Mouse (Mus musculus) adrenal gland, adult 2 months (tissue): Measurements from ENCODE around the gene Chchd5. TPM values are rescaled to one million over a fixed set of nuclear protein-coding genes. Genes with fewer than 3 reads are reported as not detected.
A peak's percentile ranks its signal among the peaks of the same experiment; 100 is the strongest.

Experiments
- DNase-seq: peaks from one replicate; pipeline ENCODE4 v3.0.0; 2021
- polyA plus RNA-seq: library from polyadenylated mRNA; depleted of rRNA; stranded (reverse); fragments of >200 nt; gene quantifications from 2 replicates; pipeline ENCODE4 v1.2.3, GENCODE M21; 2012; rRNA removed
- total RNA-seq, 2 experiments: library from RNA; stranded (reverse); gene quantifications; 2 replicates each; pipeline ENCODE4 v1.2.3; 2021

Chchd5 gene
- total and polyA plus RNA-seq, 3 experiments: 22.5 to 107 (median 27.3) TPM

GRCm38 (mm10) chr2:129151111-129151510 is 21.6 kb downstream of the Chchd5 start:
- DNase-seq: no peak

DNA sequence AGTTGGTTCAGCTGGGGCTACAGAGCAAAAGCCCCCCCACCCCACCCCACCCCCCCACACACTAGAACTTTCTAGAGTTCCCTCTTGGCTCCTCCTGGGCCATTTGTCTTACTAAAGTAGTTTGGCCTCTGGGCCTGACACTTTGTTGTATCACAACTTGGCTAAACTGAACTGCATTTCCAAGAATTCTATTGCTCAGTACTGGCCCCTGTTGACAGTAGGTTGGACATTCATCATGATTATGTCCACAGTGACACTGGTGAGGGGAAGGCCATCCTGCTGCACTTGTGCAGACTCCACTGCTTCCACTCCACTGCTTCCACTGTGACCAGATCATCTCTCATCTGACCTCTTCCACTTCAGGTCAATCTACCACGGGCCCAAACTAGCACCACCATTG is 23.3 kb downstream of the Chchd5 start:
- DNase-seq: peak; percentile 52

- no peak for DNase-seq
These were observed 35.3 kb downstream of the Chchd5 start for GRCm38 (mm10) chr2:129164815-129165214.

- no peak for DNase-seq
These were observed 37.3 kb downstream of the Chchd5 start for GRCm38 (mm10) chr2:129166466-129167463.

DNA sequence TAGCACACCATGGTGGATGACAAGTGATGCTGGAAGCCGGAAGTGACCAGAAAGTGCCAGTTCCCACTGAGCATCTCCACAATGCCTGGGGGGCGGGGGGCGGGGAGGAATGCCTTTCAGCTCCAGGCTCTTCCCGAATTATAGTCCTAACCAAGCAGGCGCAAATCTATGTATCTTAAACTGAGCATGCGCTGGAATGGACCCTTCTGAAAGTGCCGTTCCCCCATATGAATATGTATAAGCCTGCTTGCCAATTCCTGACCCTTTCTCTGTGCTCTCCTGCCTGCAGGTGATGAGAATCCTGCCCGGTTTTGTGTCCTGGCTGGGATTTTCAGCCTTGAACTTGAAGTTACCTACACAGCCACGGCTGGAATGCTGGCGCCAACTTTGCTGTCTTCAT is 43.9 kb downstream of the Chchd5 start:
- no peak for DNase-seq

DNA sequence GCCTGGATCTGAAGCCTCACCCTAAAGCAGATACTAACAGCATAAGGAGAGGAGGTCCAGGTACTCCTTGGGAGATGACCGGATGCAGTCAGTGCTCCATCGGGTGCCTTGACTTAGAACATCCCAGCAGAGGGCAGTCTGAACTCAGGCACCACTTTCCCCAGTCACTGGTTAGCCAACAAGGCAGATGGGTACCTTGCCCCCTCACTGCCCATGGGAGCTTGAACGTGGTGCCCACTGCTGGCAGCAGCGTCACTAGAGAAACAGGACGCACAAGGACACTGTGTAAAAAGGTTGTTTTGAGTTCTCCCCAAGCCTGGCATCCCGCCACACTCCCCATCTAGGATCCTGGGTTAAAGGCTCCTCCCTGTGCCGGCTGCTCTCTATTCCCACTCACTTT is 45.0 kb downstream of the Chchd5 start:
- DNase-seq: peak; percentile 44

DNA sequence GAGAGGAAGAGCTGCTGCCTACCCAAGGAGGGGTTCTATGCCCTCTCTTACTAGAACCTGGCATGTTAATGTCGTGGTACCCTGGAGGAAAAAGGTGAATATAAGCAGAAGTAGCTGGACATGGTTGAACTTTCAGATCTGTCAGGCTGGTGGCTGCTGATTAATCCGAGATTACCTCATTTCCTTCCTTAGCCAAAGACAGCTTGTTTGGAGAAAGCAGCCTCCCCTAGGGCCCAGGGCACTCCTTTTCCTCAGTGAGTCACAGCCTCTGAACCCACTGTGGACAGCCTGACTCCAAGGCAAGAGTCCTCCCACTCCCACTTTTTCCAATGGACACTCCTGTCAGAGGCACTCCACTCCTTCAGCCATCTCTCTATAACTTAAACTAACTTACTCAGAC is 46.1 kb downstream of the Chchd5 start:
- DNase-seq: peak; percentile 30

DNA sequence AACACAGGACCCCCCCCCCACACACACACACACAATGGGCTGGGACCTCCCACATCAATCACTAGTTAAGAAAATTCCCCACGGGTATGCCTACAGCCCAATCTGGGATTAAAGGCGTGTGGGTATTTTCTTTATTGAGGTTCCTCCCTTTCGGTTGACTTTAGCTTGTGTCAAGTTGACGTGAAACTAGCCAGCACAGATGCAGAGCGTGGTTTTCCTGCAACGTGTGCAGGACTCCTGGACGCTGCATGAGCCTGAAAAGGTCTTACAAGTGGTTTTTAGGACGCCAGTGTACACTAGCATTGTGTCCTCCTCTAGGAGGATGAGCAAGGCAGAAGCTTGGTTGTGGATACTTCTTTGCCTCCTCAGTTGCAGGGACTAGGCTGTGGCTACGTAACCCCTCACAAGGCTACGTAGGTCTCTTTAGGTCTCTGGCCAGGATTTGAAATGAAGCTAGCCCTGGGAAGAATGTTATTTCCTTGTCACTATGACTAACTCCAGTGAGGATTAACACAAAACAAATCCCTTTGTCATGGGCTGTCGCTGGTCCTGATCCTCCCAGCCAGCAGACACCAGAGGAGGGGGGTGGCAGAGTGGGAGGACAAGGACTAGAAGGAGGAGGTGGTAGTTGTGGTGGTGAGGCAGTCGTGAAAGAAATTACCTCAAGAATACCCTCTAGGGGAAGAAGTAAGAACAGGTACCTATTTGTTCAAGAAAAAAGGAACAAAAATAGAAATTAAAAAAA is 47.3 kb downstream of the Chchd5 start:
- no peak for DNase-seq

DNA sequence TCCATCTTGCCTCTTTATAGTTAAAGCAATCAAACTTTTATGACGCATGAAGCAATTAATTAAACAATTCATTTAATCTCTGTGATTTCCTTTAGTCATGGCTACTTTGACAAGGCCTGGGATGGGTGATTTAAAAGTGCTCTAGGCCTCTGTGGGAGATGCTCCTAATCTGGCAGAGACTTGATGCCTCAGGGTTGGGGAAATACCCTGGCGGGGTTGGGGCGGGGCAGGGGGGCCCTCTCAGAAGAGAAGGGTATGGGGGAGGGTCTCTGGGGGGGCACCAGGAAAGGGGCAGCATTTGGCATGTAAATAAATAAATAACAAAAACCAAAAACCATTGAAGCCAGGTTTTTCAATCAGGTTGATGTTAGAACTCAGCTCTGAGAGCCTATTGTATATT is 48.2 kb downstream of the Chchd5 start:
- no peak for DNase-seq

- DNase-seq: no peak
These were observed 48.8 kb downstream of the Chchd5 start for GRCm38 (mm10) chr2:129178182-129178908.

GRCm38 (mm10) chr2:129179946-129180853 is 50.7 kb downstream of the Chchd5 start:
- DNase-seq: no peak

DNA sequence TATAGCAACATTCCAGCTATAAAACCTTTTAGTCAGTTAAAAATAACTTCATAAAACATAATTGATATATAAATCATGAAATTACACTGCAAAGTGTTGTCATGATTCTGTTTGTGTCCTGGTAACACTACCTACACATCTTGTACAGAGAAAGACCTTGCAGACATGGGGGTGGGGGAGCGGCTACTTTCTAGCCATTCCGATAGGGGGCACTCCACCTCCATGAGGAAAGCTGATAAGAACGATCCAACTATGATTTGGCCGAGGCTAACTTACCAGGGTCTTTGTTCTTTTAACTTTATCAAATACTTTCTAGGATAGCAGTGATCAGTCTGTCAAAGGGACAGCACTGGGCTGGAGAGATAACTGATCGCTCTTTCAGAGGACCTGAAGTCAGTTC is 52.0 kb downstream of the Chchd5 start:
- no peak for DNase-seq

DNA sequence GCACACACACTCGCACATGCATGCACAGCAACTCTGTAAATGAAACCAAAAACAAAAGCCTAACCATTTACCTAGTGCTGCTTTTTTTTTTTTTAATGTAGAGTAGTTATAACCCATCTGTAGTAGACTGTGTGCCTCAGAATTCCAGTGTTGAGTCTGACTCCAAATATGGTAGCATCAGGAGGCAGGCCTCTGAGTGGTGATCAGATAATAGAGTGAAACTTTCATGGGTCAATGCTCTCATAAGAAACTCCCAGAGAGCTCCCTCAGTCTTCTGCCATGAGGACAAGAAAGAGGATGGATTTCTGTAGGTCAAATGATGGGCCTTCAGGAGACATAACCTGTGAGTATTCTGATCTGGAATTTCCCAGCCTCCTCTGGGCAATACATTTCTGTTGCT is 52.9 kb downstream of the Chchd5 start:
- DNase-seq: no peak

GRCm38 (mm10) chr2:129183561-129184031 is 54.1 kb downstream of the Chchd5 start:
- no peak for DNase-seq

Other genes with a start within 250 kb of the Chchd5 start
- gene Zc3h8, start 185.6 kb upstream of the Chchd5 start, total RNA-seq: 1 to 10 TPM; 2.9 to 3.7 TPM
- gene Zc3h8, start 185.6 kb upstream of the Chchd5 start, polyA plus RNA-seq: 0.49 and 0.50 TPM in 2 replicates
- gene Zc3h6, start 162.3 kb upstream of the Chchd5 start, total RNA-seq: 1 to 10 TPM; 3.1 to 7.1 TPM
- 1.4 and 1.5 TPM in 2 replicates for gene Zc3h6, start 162.3 kb upstream of the Chchd5 start, polyA plus RNA-seq
- 1 to 10 TPM; 4.0 to 6.7 TPM for gene Gm10762, start 162.0 kb upstream of the Chchd5 start, total RNA-seq
- gene Gm10762, start 162.0 kb upstream of the Chchd5 start, polyA plus RNA-seq: 5.1 and 6.8 TPM in 2 replicates
- gene Vinac1, start 81.5 kb upstream of the Chchd5 start, total RNA-seq: under 1 TPM; 0.07 to 0.12 TPM
- gene Vinac1, start 81.5 kb upstream of the Chchd5 start, polyA plus RNA-seq: 0.16 and 0.28 TPM in 2 replicates
- gene Ttl, start 63.8 kb upstream of the Chchd5 start, total RNA-seq: 10 to 100 TPM in 1 of 2 experiments, 1 to 10 TPM in 1; 7.5 to 13.4 TPM
- gene Ttl, start 63.8 kb upstream of the Chchd5 start, polyA plus RNA-seq: 4.7 and 5.6 TPM in 2 replicates
- 10 to 100 TPM; 15.1 to 19.0 TPM for gene Polr1b, start 28.7 kb upstream of the Chchd5 start, total RNA-seq
- gene Polr1b, start 28.7 kb upstream of the Chchd5 start, polyA plus RNA-seq: 15.9 and 16.7 TPM in 2 replicates
- 10 to 100 TPM; 12.4 to 14.1 TPM for gene Slc20a1, start 69.1 kb downstream of the Chchd5 start, total RNA-seq
- gene Slc20a1, start 69.1 kb downstream of the Chchd5 start, polyA plus RNA-seq: 6.8 and 9.4 TPM in 2 replicates
- gene Ckap2l, start 167.5 kb downstream of the Chchd5 start, total RNA-seq: 1 to 10 TPM in 1 of 2 experiments, under 1 TPM in 1; 0.97 to 1.7 TPM
- gene Ckap2l, start 167.5 kb downstream of the Chchd5 start, polyA plus RNA-seq: 0.09 and 0.10 TPM in 2 replicates
- not detected for gene Il1a, start 180.3 kb downstream of the Chchd5 start, total RNA-seq
- not detected in 2 replicates for gene Il1a, start 180.3 kb downstream of the Chchd5 start, polyA plus RNA-seq
- 1 to 10 TPM in 1 of 2 experiments, under 1 TPM in 1; 0.78 to 1.5 TPM for gene Il1b, start 241.4 kb downstream of the Chchd5 start, total RNA-seq
- 0.17 and 0.20 TPM in 2 replicates for gene Il1b, start 241.4 kb downstream of the Chchd5 start, polyA plus RNA-seq